Mouse (Mus musculus) kidney, adult 2 months (tissue): Measurements from ENCODE around the gene Slc2a10.

Source experiments
- CTCF ChIP-seq: fragments of 200-500 bp; conservative IDR thresholded peaks from 2 replicates; pipeline ENCODE4 v1.5.1; 2011; ENCODE audit warnings: low read depth, mild to moderate bottlenecking, control low read depth, low read length, moderate library complexity, mixed read lengths; ENCODE audit not compliant: insufficient read depth, insufficient read length
- POLR2A ChIP-seq: fragments of 200-500 bp; IDR thresholded peaks from one replicate; pipeline ENCODE4 v1.6.1; 2011; ENCODE audit warnings: low read depth, low read length, control low read depth

DNA sequence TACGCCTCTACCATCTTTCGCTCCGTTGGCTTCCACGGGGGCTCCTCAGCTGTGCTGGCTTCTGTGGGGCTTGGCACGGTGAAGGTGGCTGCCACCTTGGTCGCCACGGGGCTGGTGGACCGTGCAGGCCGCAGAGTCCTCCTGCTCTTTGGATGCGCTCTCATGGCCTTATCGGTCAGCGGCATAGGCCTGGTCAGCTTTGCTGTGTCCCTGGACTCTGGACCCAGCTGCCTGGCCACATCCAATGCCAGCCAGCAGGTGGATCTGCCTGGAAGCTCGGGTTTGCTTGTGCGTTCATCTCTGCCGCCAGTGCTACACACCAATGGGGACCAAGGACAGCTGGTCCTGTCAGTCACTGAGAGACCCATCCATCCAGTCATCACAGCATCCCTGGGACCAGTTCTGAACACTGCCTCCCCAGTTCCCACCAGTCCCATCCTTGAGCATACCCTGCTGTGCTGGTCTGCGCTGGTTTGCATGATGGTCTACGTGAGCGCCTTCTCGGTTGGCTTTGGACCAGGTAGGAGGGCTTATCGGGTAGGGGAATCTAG, 11.7 kb downstream of the Slc2a10 start:
- TF ChIP-seq POLR2A: no peak
- no peak for TF ChIP-seq CTCF
